Comparison of ENCODE assay signal across 22 mouse cellular contexts in genomic region chr3:98893057-98893772, GRCm38 (mm10). TPM values are rescaled to one million over a fixed set of nuclear protein-coding genes. Genes with fewer than 3 reads are reported as not detected.
DNase-seq lines count a peak whose midpoint lies in the region; ATAC-seq lines count a peak whose summit lies in the region.
"Had no signal": no experiment of that assay in that cellular context is flagged by ENCODE, and none has a peak within 500 bp of the region (broad histone marks: within the 10 kb centered on the region; RNA-seq: fewer than 3 reads in every experiment).

Hao2 (minus strand) TSS chr3:98893239.

- peak; percentile 16 for DNase-seq in adrenal gland, postnatal 10 days
- DNase-seq in right cerebral cortex, postnatal 4 days, result no peak
- no peak for DNase-seq in thymus, postnatal 36 days
- DNase-seq: cerebellum, adult 9-11 months; embryo, embryonic 11 days; heart, adult 18-20 months; lung, postnatal 36 days; spleen, adult 18-20 months had no signal

- no peak within 1 kb of the TSS for H3K27ac ChIP-seq in intestine, embryonic 15.5 days
- H3K27ac ChIP-seq in kidney, embryonic 15.5 days, result peak within 1 kb of the TSS; percentile 84
- no peak within 1 kb of the TSS for H3K27ac ChIP-seq in liver, embryonic 15.5 days (replicated peaks)
- no peak within 1 kb of the TSS for H3K27ac ChIP-seq in hindbrain, embryonic 16.5 days (ENCODE audit: low read depth, low read length)
- H3K27ac ChIP-seq: forebrain, embryonic 15.5 days; hindbrain, embryonic 12.5 days; limb, embryonic 15.5 days; stomach, embryonic 15.5 days had no signal

- H3K4me2 ChIP-seq in intestine, embryonic 15.5 days (replicated peaks), result no peak within 1 kb of the TSS
- peak within 1 kb of the TSS; percentile 13; the same call in 1 of the 2 replicates for H3K4me2 ChIP-seq in kidney, embryonic 15.5 days
- H3K4me2 ChIP-seq in liver, embryonic 15.5 days, result peak within 1 kb of the TSS; percentile 20; the same call in 1 of the 2 replicates
- H3K4me2 ChIP-seq in hindbrain, embryonic 16.5 days (ENCODE audit: low read length), result no peak within 1 kb of the TSS
- H3K4me2 ChIP-seq: forebrain, embryonic 15.5 days; hindbrain, embryonic 12.5 days; limb, embryonic 15.5 days; midbrain, embryonic 11.5 days; stomach, embryonic 15.5 days had no signal

- H3K36me3 ChIP-seq in intestine, embryonic 15.5 days, result no peaks in the 10 kb centered on the region
- H3K36me3 ChIP-seq in kidney, embryonic 15.5 days, result no peaks in the 10 kb centered on the region
- no peaks in the 10 kb centered on the region for H3K36me3 ChIP-seq in liver, embryonic 15.5 days (replicated peaks)
- H3K36me3 ChIP-seq in hindbrain, embryonic 16.5 days (ENCODE audit: control insufficient read depth, insufficient read depth, low read length), result no peaks in the 10 kb centered on the region
- H3K36me3 ChIP-seq: forebrain, embryonic 15.5 days; hindbrain, embryonic 12.5 days; limb, embryonic 15.5 days; stomach, embryonic 15.5 days had no signal

- H3K4me1 ChIP-seq in intestine, embryonic 15.5 days (replicated peaks), result no peaks in the 10 kb centered on the region
- 0 out of 2 replicates have a peak, but pooled peaks cover 10% of the 10 kb centered on the region for H3K4me1 ChIP-seq in kidney, embryonic 15.5 days
- H3K4me1 ChIP-seq in liver, embryonic 15.5 days (replicated peaks), result peaks cover 3% of the 10 kb centered on the region; the same call in 1 of the 2 replicates
- no peaks in the 10 kb centered on the region for H3K4me1 ChIP-seq in hindbrain, embryonic 16.5 days (ENCODE audit: control insufficient read depth, insufficient read depth, low read depth, low read length)
- H3K4me1 ChIP-seq: forebrain, embryonic 15.5 days; hindbrain, embryonic 12.5 days; limb, embryonic 15.5 days; stomach, embryonic 15.5 days had no signal

- WGBS in intestine, embryonic 15.5 days, result 55% methylated on average over 3 of the region's 3 CpGs
- WGBS in kidney, embryonic 15.5 days, result 50% methylated on average over 3 of the region's 3 CpGs
- 49% methylated on average over 3 of the region's 3 CpGs for WGBS in liver, embryonic 15.5 days (ENCODE audit: insufficient replicate concordance)
- 89% methylated on average over 3 of the region's 3 CpGs for WGBS in hindbrain, embryonic 16.5 days

- peak within 1 kb of the TSS; percentile 10; the same call in 1 of the 2 replicates for H3K4me3 ChIP-seq in intestine, embryonic 15.5 days (replicated peaks)
- H3K4me3 ChIP-seq in kidney, embryonic 15.5 days (replicated peaks), result no peak within 1 kb of the TSS
- 0 out of 2 replicates have a peak within 1 kb of the TSS, but pooled peaks have one; percentile 8 for H3K4me3 ChIP-seq in liver, embryonic 15.5 days (replicated peaks)
- H3K4me3 ChIP-seq in hindbrain, embryonic 16.5 days (ENCODE audit: low read length), result no peak within 1 kb of the TSS
- H3K4me3 ChIP-seq: forebrain, embryonic 15.5 days; hindbrain, embryonic 12.5 days; limb, embryonic 15.5 days; stomach, embryonic 15.5 days had no signal

- no peak within 1 kb of the TSS for H3K9ac ChIP-seq in intestine, embryonic 15.5 days
- H3K9ac ChIP-seq in kidney, embryonic 15.5 days, result no peak within 1 kb of the TSS
- no peak within 1 kb of the TSS for H3K9ac ChIP-seq in liver, embryonic 15.5 days
- no peak within 1 kb of the TSS for H3K9ac ChIP-seq in hindbrain, embryonic 16.5 days (ENCODE audit: low read depth, low read length)
- H3K9ac ChIP-seq: forebrain, embryonic 15.5 days; hindbrain, embryonic 12.5 days; limb, embryonic 15.5 days; stomach, embryonic 15.5 days had no signal

- H3K9me3 ChIP-seq in intestine, embryonic 15.5 days, result no peaks in the 10 kb centered on the region
- H3K9me3 ChIP-seq in kidney, embryonic 15.5 days (replicated peaks), result no peaks in the 10 kb centered on the region
- H3K9me3 ChIP-seq in liver, embryonic 15.5 days (replicated peaks), result no peaks in the 10 kb centered on the region
- no peaks in the 10 kb centered on the region for H3K9me3 ChIP-seq in hindbrain, embryonic 16.5 days (ENCODE audit: control insufficient read depth, low read length)
- H3K9me3 ChIP-seq: forebrain, embryonic 15.5 days; hindbrain, embryonic 12.5 days; limb, embryonic 15.5 days; stomach, embryonic 15.5 days had no signal

- ATAC-seq in intestine, embryonic 15.5 days, result peak; percentile 87
- ATAC-seq in kidney, embryonic 15.5 days (replicated peaks; ENCODE audit: low FRiP score), result peak; percentile 79
- peak; percentile 34; the same call in 1 of the 2 replicates for ATAC-seq in liver, embryonic 15.5 days (ENCODE audit: insufficient read depth)
- ATAC-seq in hindbrain, embryonic 16.5 days, result no peak
- ATAC-seq: forebrain, embryonic 15.5 days had no signal

- no peaks in the 10 kb centered on the region for H3K27me3 ChIP-seq in intestine, embryonic 15.5 days (replicated peaks)
- no peaks in the 10 kb centered on the region; the same call in 1 of the 2 replicates for H3K27me3 ChIP-seq in kidney, embryonic 15.5 days
- H3K27me3 ChIP-seq in liver, embryonic 15.5 days, result no peaks in the 10 kb centered on the region
- no peaks in the 10 kb centered on the region for H3K27me3 ChIP-seq in hindbrain, embryonic 16.5 days (replicated peaks; ENCODE audit: control insufficient read depth, insufficient read depth, low read length)
- H3K27me3 ChIP-seq: forebrain, embryonic 15.5 days; hindbrain, embryonic 12.5 days; limb, embryonic 15.5 days; stomach, embryonic 15.5 days had no signal

RNA-seq across cellular contexts. Expression of gene Hao2, which starts in this region (rescaled TPM):
- 100 to 1,000 TPM; 106 to 158 TPM for total RNA-seq in adrenal gland, postnatal 10 days (2021)
- 34.3 and 37.1 TPM in 2 replicates for polyA plus RNA-seq in intestine, embryonic 15.5 days (2015; fragmentation: Nextera tagmentation; extraction: Ambion mirVana)
- 27.5 and 28.8 TPM in 2 replicates for polyA plus RNA-seq in kidney, embryonic 15.5 days (2015; fragmentation: Nextera tagmentation; extraction: Ambion mirVana)
- 10.9 and 14.4 TPM in 2 replicates for polyA plus RNA-seq in liver, embryonic 15.5 days (2015; fragmentation: Nextera tagmentation; extraction: Ambion mirVana)
- not detected in 2 replicates for polyA plus RNA-seq in hindbrain, embryonic 16.5 days (2015; fragmentation: Nextera tagmentation; extraction: Ambion mirVana)
- total RNA-seq: ES-E14; gastrocnemius, adult 8-10 months; heart, adult 18-20 months; left cerebral cortex, postnatal 10 days had no signal
- polyA plus RNA-seq: forebrain, embryonic 15.5 days; heart, embryonic 16.5 days; hindbrain, embryonic 12.5 days; limb, embryonic 15.5 days; midbrain, embryonic 11.5 days; neural tube, embryonic 14.5 days had no signal

Comparison
In these comparisons a context has a peak if more than half of its experiments do, and no peak if none do; other contexts are left out.
1. RNA of gene Hao2 (polyA plus RNA-seq): 34.3 to 37.1 TPM in intestine, embryonic 15.5 days, 27.5 to 28.8 TPM in kidney, embryonic 15.5 days and 10.9 to 14.4 TPM in liver, embryonic 15.5 days; not detected in hindbrain, embryonic 16.5 days; every median in the first group is over 10 times any median in the second.
2. H3K4me2 ChIP-seq: peak in kidney, embryonic 15.5 days (single experiment) and liver, embryonic 15.5 days (single experiment); none in intestine, embryonic 15.5 days (single experiment) and hindbrain, embryonic 16.5 days (single experiment).
3. H3K4me3 ChIP-seq: peak in intestine, embryonic 15.5 days (single experiment) and liver, embryonic 15.5 days (single experiment); none in kidney, embryonic 15.5 days (single experiment) and hindbrain, embryonic 16.5 days (single experiment).